Mouse (Mus musculus) stomach, embryonic 15.5 days (tissue): ENCODE measurements around the gene Triap1. TPM values are rescaled to one million over a fixed set of nuclear protein-coding genes. Genes with fewer than 3 reads are reported as not detected.
A peak's percentile ranks its signal among the peaks of the same experiment; 100 is the strongest.
"Not testable (repeated sequence)": the region's sequence is repeated elsewhere in the genome, so short reads cannot be mapped to it uniquely, and the experiment has no call there.

Experiments used
- ATAC-seq: fragments of 200-750 bp; cut with Nextera tagmentation; 2 replicates; pipeline ENCODE4 v1.8.0; 2017; ENCODE audit warnings: low read depth, moderate number of reproducible peaks, moderate TSS enrichment; ENCODE audit not compliant: insufficient read depth, low FRiP score
- H3K27ac ChIP-seq: fragments of 300-500 bp; sonication (generic); 2 replicates; pipeline ENCODE4 v1.5.1; 2015; ENCODE audit warnings: mild to moderate bottlenecking, inconsistent platforms
- H3K27me3 ChIP-seq: fragments of 300-500 bp; sonication (generic); replicated peaks from 2 replicates; pipeline ENCODE4 v1.6.1; 2015; ENCODE audit warnings: inconsistent platforms
- H3K36me3 ChIP-seq: fragments of 300-500 bp; sonication (generic); 2 replicates; pipeline ENCODE4 v1.6.1; 2015; ENCODE audit warnings: inconsistent platforms
- H3K4me1 ChIP-seq: fragments of 300-500 bp; sonication (generic); 2 replicates; pipeline ENCODE4 v1.6.1; 2015; ENCODE audit warnings: inconsistent platforms
- H3K4me2 ChIP-seq: fragments of 300-500 bp; sonication (generic); 2 replicates; pipeline ENCODE4 v1.6.1; 2015; ENCODE audit warnings: mild to moderate bottlenecking, inconsistent platforms
- H3K4me3 ChIP-seq: fragments of 300-500 bp; sonication (generic); replicated peaks from 2 replicates; pipeline ENCODE4 v1.5.1; 2015; ENCODE audit warnings: inconsistent platforms
- H3K9ac ChIP-seq: fragments of 300-500 bp; sonication (generic); 2 replicates; pipeline ENCODE4 v1.6.1; 2015; ENCODE audit warnings: inconsistent platforms
- H3K9me3 ChIP-seq: fragments of 300-500 bp; sonication (generic); 2 replicates; pipeline ENCODE4 v1.6.1; 2016; ENCODE audit warnings: inconsistent platforms
- WGBS: fragments of 180-500 bp; shearing (Covaris S2); methylation state at CpG from one replicate; pipeline ENCODE4 v1.1.7; 2015; 5-methylcytosine and 5-hydroxymethylcytosine counted together
- polyA plus RNA-seq: library from polyadenylated mRNA; unstranded; fragments of >200 nt; fragmentation: Nextera tagmentation; extraction: Ambion mirVana; gene quantifications from 2 replicates; pipeline ENCODE4 v1.2.1, GENCODE M21; 2015

The Triap1 gene
- polyA plus RNA-seq, 1 experiment from 2014 or later: 52.0 TPM

DNA sequence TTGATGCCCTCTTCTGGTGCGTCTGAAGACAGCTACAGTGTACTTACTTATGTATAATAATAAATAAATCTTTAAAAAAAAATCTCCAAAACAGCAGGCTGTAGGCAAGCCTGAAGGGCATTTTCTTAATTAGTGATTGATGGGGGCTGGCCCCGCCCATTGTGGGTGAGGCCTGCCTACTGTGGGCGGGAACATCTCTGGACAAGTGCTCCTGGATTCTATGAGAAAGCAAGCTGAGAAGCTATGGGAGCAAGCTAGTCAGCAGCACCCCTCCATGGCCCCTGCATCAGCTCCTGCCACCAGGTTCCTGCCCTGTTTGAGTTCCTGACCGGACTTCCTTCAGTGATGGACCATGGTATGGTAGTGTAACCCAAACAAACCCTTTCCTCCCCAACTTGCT is 23.8 kb downstream of the Triap1 start:
- no peaks in the 10 kb centered on the region for H3K4me1 ChIP-seq
- H3K9ac ChIP-seq: no peak overlapping the region
- H3K27ac ChIP-seq: no peak overlapping the region
- no peaks in the 10 kb centered on the region for H3K36me3 ChIP-seq
- no peak overlapping the region for H3K4me2 ChIP-seq
- H3K27me3 ChIP-seq: no peaks in the 10 kb centered on the region
- ATAC-seq: no peak
- H3K4me3 ChIP-seq: no peak overlapping the region
- no peaks in the 10 kb centered on the region for H3K9me3 ChIP-seq
- 79% methylated on average over 4 of the region's 4 CpGs for WGBS

DNA sequence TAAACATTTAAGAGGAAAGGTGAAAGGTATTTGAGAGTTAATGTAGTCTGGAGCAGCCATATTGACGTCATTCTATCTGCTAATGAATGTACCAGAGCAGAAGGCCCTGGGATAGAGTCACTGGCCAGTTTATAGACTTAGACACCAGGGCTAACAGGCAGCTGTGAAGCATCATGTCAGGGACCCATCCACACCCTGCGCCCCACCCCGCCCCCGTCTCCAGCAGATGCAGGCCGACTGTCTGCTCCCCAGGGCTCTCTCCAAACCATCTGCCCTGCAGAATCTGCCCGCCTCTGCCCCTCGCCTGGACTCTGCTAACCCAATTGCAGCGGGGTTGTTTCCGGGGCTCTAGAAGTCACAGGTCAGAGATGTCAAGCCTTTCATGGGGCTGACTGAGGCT is 30.7 kb downstream of the Triap1 start:
- no peak for ATAC-seq

DNA sequence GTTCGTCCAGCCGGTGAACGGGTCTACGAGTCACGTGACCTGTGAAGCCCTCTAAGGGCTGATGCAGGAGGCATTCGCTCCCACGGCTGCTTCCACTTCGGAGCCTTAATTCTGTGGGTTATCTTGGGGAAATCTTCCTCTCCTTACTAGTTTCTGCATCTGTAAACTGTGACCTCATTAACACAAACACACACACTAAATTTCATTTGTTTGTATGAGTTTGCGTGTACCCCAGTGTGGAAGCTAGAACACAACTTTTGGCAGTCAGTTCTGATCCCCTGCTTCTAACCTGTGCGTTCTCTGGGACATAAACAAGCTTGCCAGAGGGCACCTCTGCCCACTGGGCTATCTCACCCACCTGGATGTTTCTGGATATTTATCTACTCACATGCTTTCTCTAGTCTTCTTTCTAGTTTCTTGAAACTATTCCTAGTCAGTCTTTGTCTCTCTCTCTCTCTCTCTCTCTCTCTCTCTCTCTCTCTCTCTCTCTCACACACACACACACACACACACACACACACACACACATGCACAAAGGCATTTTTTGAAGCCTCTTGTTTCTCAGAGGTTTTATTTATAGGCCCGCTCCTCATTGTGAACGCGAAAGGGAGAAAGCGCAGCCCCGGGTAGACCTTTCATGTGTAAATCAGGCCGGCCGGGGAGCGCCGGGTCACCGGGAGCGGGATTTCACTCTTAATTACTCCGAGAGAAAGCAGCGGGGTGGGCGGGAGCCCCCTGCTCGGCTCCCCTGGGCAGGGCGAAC is 32.6 kb downstream of the Triap1 start:
- Histone ChIP-seq H3K4me3 (peak overlapping the region; percentile 9; the same call in 1 of the 2 replicates), H3K4me1 (no peaks in the 10 kb centered on the region), H3K9ac (0 out of 2 replicates have a peak overlapping the region, but pooled peaks have one; percentile 12), H3K27ac (no peak overlapping the region), H3K9me3 (no peaks in the 10 kb centered on the region), H3K27me3 (no peaks in the 10 kb centered on the region), H3K4me2 (peak overlapping the region; percentile 53), H3K36me3 (no peaks in the 10 kb centered on the region)
- no peak for ATAC-seq
- 22% methylated on average over 26 of the region's 26 CpGs for WGBS

More for the DNA sequence above, 30.7 kb downstream of the Triap1 start:
- no peak overlapping the region for H3K4me2 ChIP-seq
- no peak overlapping the region for H3K4me3 ChIP-seq
- H3K9me3 ChIP-seq: no peaks in the 10 kb centered on the region
- H3K9ac ChIP-seq: no peak overlapping the region
- no peaks in the 10 kb centered on the region for H3K36me3 ChIP-seq
- no peaks in the 10 kb centered on the region for H3K27me3 ChIP-seq
- H3K4me1 ChIP-seq: no peaks in the 10 kb centered on the region
- 32% methylated on average over 9 of the region's 9 CpGs for WGBS
- H3K27ac ChIP-seq: no peak overlapping the region

- Histone ChIP-seq H3K9me3 (no peaks in the 10 kb centered on the region), H3K4me1 (no peaks in the 10 kb centered on the region), H3K9ac (0 out of 2 replicates have a peak overlapping the region, but pooled peaks have one; percentile 12), H3K4me3 (peak overlapping the region; percentile 9; the same call in 1 of the 2 replicates), H3K27ac (no peak overlapping the region), H3K4me2 (peak overlapping the region; percentile 53), H3K27me3 (no peaks in the 10 kb centered on the region), H3K36me3 (no peaks in the 10 kb centered on the region)
- 21% methylated on average over 11 of the region's 11 CpGs for WGBS
- no peak for ATAC-seq
Measured at GRCm38 (mm10) chr5:115374204-115374820, 33.3 kb downstream of the Triap1 start.

- WGBS: 76% methylated on average over 2 of the region's 2 CpGs
- no peaks in the 10 kb centered on the region for H3K36me3 ChIP-seq
- no peak for ATAC-seq
- no peak overlapping the region for H3K27ac ChIP-seq
- no peak overlapping the region for H3K9ac ChIP-seq
- no peaks in the 10 kb centered on the region for H3K4me1 ChIP-seq
- no peak overlapping the region for H3K4me2 ChIP-seq
- H3K4me3 ChIP-seq: no peak overlapping the region
- H3K9me3 ChIP-seq: no peaks in the 10 kb centered on the region
- no peaks in the 10 kb centered on the region for H3K27me3 ChIP-seq
Measured at GRCm38 (mm10) chr5:115375436-115375835, 34.4 kb downstream of the Triap1 start.

DNA sequence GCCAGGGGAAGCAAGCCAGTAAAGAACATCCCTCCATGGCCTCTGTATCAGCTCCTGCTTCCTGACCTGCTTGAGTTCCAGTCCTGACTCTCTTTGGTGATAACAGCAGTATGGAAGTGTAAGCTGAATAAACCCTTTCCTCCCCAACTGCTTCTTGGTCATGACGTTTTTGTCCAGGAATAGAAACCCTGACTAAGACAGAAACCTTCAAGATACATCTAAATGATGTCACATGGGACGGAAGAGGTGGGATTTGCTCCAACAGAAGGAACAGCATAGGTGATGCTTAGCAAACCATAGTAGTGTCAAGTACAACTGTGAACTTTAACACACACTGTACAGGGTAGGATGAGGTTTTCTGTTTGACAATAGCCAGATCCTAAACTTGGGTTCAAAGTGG is 37.9 kb downstream of the Triap1 start:
- not testable (repeated sequence) for H3K36me3 ChIP-seq, ATAC-seq, H3K9me3 ChIP-seq, H3K4me3 ChIP-seq, H3K4me2 ChIP-seq, H3K9ac ChIP-seq, H3K27ac ChIP-seq, H3K27me3 ChIP-seq, H3K4me1 ChIP-seq
- 71% methylated on average over 2 of the region's 2 CpGs for WGBS

GRCm38 (mm10) chr5:115391935-115392334 is 50.9 kb downstream of the Triap1 start:
- no peak for ATAC-seq
- Histone ChIP-seq H3K4me3 (no peak overlapping the region), H3K4me1 (0 out of 2 replicates have a peak, but pooled peaks cover 6% of the 10 kb centered on the region), H3K27ac (no peak overlapping the region), H3K4me2 (no peak overlapping the region), H3K9me3 (no peaks in the 10 kb centered on the region), H3K9ac (no peak overlapping the region), H3K27me3 (no peaks in the 10 kb centered on the region), H3K36me3 (no peaks in the 10 kb centered on the region)
- WGBS: 23% methylated on average over 9 of the region's 9 CpGs

- 81% methylated on average over 1 of the region's 1 CpGs for WGBS
- no peak for ATAC-seq
- H3K4me3 ChIP-seq: no peak overlapping the region
- no peaks in the 10 kb centered on the region for H3K27me3 ChIP-seq
- H3K27ac ChIP-seq: no peak overlapping the region
- H3K9ac ChIP-seq: no peak overlapping the region
- no peak overlapping the region for H3K4me2 ChIP-seq
- no peaks in the 10 kb centered on the region for H3K36me3 ChIP-seq
- H3K4me1 ChIP-seq: peaks cover 8% of the 10 kb centered on the region; the same call in 1 of the 2 replicates
- no peaks in the 10 kb centered on the region for H3K9me3 ChIP-seq
Measured at GRCm38 (mm10) chr5:115392969-115393368, 51.9 kb downstream of the Triap1 start.

Other genes starting within 250 kb of the Triap1 start
- gene Gm10401, start 242.9 kb upstream of the Triap1 start, polyA plus RNA-seq: 27.1 and 31.2 TPM in 2 replicates
- gene Acads, start 221.9 kb upstream of the Triap1 start, polyA plus RNA-seq: 64.1 and 71.1 TPM in 2 replicates
- gene Unc119b, start 206.2 kb upstream of the Triap1 start, polyA plus RNA-seq: 26.6 and 29.7 TPM in 2 replicates
- 89.3 and 101 TPM in 2 replicates for gene Mlec, start 183.0 kb upstream of the Triap1 start, polyA plus RNA-seq
- 1.5 and 1.6 TPM in 2 replicates for gene Cabp1, start 146.8 kb upstream of the Triap1 start, polyA plus RNA-seq
- 106 and 116 TPM in 2 replicates for gene Pop5, start 105.4 kb upstream of the Triap1 start, polyA plus RNA-seq
- gene Rnf10, start 68.3 kb upstream of the Triap1 start, polyA plus RNA-seq: 138 and 139 TPM in 2 replicates
- 46.5 and 47.9 TPM in 2 replicates for gene Coq5, start 61.6 kb upstream of the Triap1 start, polyA plus RNA-seq
- gene Dynll1, start 40.2 kb upstream of the Triap1 start, polyA plus RNA-seq: 1,324 and 1,567 TPM in 2 replicates
- 233 and 262 TPM in 2 replicates for gene Srsf9, start 14.0 kb upstream of the Triap1 start, polyA plus RNA-seq
- 23.0 and 26.6 TPM in 2 replicates for gene Gatc, start within 50 bp of the Triap1 start, polyA plus RNA-seq
- 1,002 and 1,095 TPM in 2 replicates for gene Cox6a1, start 7.8 kb downstream of the Triap1 start, polyA plus RNA-seq
- 8.0 and 8.3 TPM in 2 replicates for gene Msi1, start 88.4 kb downstream of the Triap1 start, polyA plus RNA-seq
- 12.0 and 15.4 TPM in 2 replicates for gene Pla2g1b, start 125.0 kb downstream of the Triap1 start, polyA plus RNA-seq
- 21.7 and 26.6 TPM in 2 replicates for gene Sirt4, start 143.5 kb downstream of the Triap1 start, polyA plus RNA-seq
- gene Pxn, start 165.5 kb downstream of the Triap1 start, polyA plus RNA-seq: 37.0 and 43.0 TPM in 2 replicates
- gene Rplp0, start 218.2 kb downstream of the Triap1 start, polyA plus RNA-seq: 1,425 and 1,562 TPM in 2 replicates
- gene Gcn1l1, start 224.0 kb downstream of the Triap1 start, polyA plus RNA-seq: 34.9 and 36.4 TPM in 2 replicates